Mouse (Mus musculus): ENCODE results near the gene Hoxa6.

DNA sequence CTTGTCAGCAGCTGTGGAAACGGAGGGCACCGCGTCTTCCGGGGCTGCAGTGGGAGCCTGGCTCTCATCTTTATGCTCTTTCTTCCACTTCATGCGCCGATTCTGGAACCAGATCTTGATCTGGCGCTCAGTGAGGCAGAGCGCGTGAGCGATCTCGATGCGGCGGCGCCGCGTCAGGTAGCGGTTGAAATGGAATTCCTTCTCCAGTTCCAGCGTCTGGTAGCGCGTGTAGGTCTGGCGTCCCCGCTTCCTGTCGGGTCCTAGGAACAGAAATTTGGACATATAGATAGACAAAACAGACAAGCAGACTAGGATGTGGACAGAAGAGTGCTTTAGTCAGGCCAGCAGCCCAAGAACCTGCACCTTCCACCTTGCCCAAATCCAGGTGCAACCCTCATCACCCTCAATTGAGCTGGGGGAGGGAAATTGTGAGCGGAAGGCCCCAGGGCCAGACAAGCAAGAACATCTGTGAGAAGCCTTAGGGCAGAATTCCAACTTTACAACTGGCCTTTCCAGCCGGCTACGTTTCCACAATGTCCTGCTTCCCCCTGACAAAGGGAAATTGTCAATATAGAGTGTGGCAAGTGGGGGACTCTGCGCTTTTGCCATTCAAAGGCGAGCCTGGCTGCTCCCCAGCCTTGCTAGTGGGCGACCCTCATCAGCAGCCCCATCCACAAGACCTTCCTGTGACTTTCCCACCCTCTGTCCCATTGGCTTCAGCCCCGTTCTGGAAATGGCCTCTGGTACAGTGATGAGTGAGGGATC lies 7.4 kb upstream of the Hoxa6 start:
- TF ChIP-seq CTCF (IDR thresholded peaks at IDR 0.05; ENCODE audit: low read depth, low read length) (no peak), GATA1 (IDR thresholded peaks at IDR 0.05; ENCODE audit: borderline replicate concordance, low read length) (no peak)
